Mouse (Mus musculus) spleen, adult 2 months (tissue): ENCODE data around the gene Gm20388.

Experiments used
- CTCF ChIP-seq: fragments of 200-500 bp; IDR thresholded peaks from 2 replicates; pipeline ENCODE4 v1.5.1; 2011; ENCODE audit warnings: mild to moderate bottlenecking, inconsistent platforms; ENCODE audit not compliant: insufficient read depth, insufficient read length, insufficient replicate concordance; ENCODE audit errors: extremely low read depth
- POLR2A ChIP-seq: fragments of 200-500 bp; IDR thresholded peaks from 2 replicates; pipeline ENCODE4 v1.6.1; 2011; ENCODE audit warnings: low read depth, low read length, inconsistent platforms

GRCm38 (mm10) chr8:120363552-120364071, 453.0 kb downstream of the Gm20388 start:
- TF ChIP-seq CTCF (peak; percentile 73; the same call in 1 of the 2 replicates), POLR2A (no peak)
